Mouse (Mus musculus) brain, embryonic 14.5 days (tissue): ENCODE results near the gene Galnt14.

Experiments
- CTCF ChIP-seq: fragments of 200-500 bp; IDR thresholded peaks from 2 replicates; pipeline ENCODE4 v1.5.1; 2012; ENCODE audit warnings: inconsistent platforms, mild to moderate bottlenecking, moderate library complexity, borderline replicate concordance; ENCODE audit not compliant: insufficient read depth, insufficient read length; ENCODE audit errors: extremely low read depth
- POLR2A ChIP-seq: fragments of 200-500 bp; IDR thresholded peaks from 2 replicates; pipeline ENCODE4 v1.6.1; 2012; ENCODE audit warnings: mild to moderate bottlenecking, inconsistent platforms, borderline replicate concordance; ENCODE audit not compliant: poor library complexity, insufficient read depth, insufficient read length, severe bottlenecking; ENCODE audit errors: extremely low read depth

DNA sequence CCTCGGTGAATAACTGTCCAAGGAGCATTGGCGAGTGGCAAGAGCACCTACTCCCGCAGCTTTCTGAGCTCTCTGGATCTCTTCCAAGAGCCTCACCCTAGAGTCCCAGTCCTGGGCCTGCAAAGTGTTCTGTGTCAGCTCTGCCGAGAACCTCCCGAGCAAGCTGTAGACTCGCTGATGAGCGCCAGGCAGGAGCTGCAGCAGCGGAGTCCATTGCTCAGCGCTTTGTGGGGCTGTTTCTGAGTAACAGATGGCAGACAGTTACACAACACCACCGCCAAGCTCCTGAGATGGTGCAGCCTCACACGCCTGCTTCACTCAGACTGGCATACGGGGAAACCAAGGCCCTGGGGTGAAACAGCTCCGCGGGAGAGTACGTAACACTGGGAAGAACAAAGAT lies 1.7 kb upstream of the Galnt14 start:
- TF ChIP-seq CTCF (no peak), POLR2A (no peak)
